Mouse (Mus musculus): ENCODE measurements at regions not wholly inside any gene's neighbourhood (a gene's known extent, or its start where the extent isn't known, plus 50 kb on each side); places are given as distances from the start of the nearest gene placed in this dataset.
A peak's percentile ranks its signal among the peaks of the same experiment; 100 is the strongest.

DNA sequence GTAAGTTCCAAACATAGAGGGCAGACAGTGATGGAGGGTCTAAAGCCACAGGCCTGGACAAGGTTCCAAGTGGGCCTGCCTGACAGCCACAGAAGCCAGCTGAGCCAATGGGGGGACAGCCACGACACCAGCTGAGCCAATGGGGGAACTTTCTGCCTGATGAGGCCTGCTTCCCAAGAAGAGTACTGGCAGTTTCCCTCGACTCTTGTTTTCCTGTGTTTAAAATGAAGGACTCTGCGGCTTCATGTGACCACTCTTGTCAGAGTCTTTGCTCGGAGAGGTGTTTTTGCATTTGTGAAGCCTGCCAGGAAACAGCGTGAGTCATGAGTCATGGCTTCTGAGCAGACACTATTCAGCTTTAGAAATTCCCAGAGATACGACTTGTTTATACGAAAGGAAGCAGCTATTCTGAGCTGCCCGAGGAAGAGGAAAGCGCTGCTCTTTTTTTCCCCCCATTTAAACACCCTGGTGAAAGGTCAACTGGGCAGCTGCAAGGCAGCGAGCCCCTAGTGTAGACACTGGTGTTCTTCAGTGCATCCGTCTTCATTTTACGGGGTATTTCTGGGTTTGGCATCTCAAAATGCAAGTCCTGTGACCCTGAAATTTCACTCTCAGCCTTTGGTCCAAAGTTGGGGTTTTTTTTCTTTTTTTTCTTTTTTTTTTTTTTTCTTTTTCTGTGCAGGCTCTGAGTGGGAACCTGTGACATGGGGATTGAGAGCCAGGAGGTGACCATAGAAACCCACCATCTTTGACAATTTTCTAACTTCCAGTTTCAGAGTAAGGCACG lies 183.5 kb upstream of the Klf7 start:
- TF ChIP-seq POLR2A (IDR thresholded peaks at IDR 0.05; ENCODE audit: insufficient read length, low read depth) (no peak), POLR2AphosphoS2 (IDR thresholded peaks at IDR 0.05; ENCODE audit: insufficient read length, low read depth) (no peak), MAX (IDR thresholded peaks at IDR 0.05; ENCODE audit: low read depth) (no peak), TCF12 (IDR thresholded peaks at IDR 0.05; ENCODE audit: insufficient read depth, poor library complexity, severe bottlenecking) (no peak), MYOD1 (IDR thresholded peaks at IDR 0.05; ENCODE audit: control insufficient read depth in 1 of 3, insufficient read length in 2 of 3, low read depth in 2 of 3) (peak in 1 of 3 experiments; percentile 31), MYOG (IDR thresholded peaks at IDR 0.05; ENCODE audit: control insufficient read depth in 1 of 3, insufficient read depth in 1 of 3, insufficient read length in 2 of 3, low read depth in 2 of 3) (no peak)
